Mouse (Mus musculus) neural tube, embryonic 11.5 days (tissue): ENCODE results near the gene Chek2. TPM values are rescaled to one million over a fixed set of nuclear protein-coding genes. Genes with fewer than 3 reads are reported as not detected.
"Not testable (repeated sequence)": the region's sequence is repeated elsewhere in the genome, so short reads cannot be mapped to it uniquely, and the experiment has no call there.

Source experiments
- ATAC-seq: fragments of 200-750 bp; cut with Nextera tagmentation; 2 replicates; pipeline ENCODE4 v1.8.0; 2017; ENCODE audit warnings: moderate number of reproducible peaks, mild to moderate bottlenecking, moderate TSS enrichment, moderate library complexity; ENCODE audit not compliant: insufficient read depth, low FRiP score, low TSS enrichment
- DNase-seq: peaks from one replicate; pipeline ENCODE4 v3.0.0-alpha.2; 2015; ENCODE audit warnings: low spot score
- H3K27ac ChIP-seq: fragments of 300-500 bp; sonication (generic); 2 replicates; pipeline ENCODE4 v1.5.1; 2014; ENCODE audit warnings: low read depth, mild to moderate bottlenecking, low read length
- H3K27me3 ChIP-seq: fragments of 300-500 bp; sonication (generic); 2 replicates; pipeline ENCODE4 v1.6.1; 2014; ENCODE audit warnings: mild to moderate bottlenecking, low read length, mixed read lengths; ENCODE audit not compliant: control insufficient read depth, insufficient read depth
- H3K36me3 ChIP-seq: fragments of 300-500 bp; sonication (generic); 2 replicates; pipeline ENCODE4 v1.6.1; 2014; ENCODE audit warnings: mild to moderate bottlenecking, low read length, moderate library complexity, mixed read lengths; ENCODE audit not compliant: control insufficient read depth, insufficient read depth
- H3K4me1 ChIP-seq: fragments of 300-500 bp; sonication (generic); 2 replicates; pipeline ENCODE4 v1.6.1; 2014; ENCODE audit warnings: low read length, mixed read lengths; ENCODE audit not compliant: control insufficient read depth, insufficient read depth
- H3K4me2 ChIP-seq: fragments of 300-500 bp; sonication (generic); 2 replicates; pipeline ENCODE4 v1.6.1; 2014; ENCODE audit warnings: low read depth, mild to moderate bottlenecking, moderate library complexity
- H3K4me3 ChIP-seq: fragments of 300-500 bp; sonication (generic); 2 replicates; pipeline ENCODE4 v1.5.1; 2014; ENCODE audit warnings: low read depth, low read length
- H3K9ac ChIP-seq: fragments of 300-500 bp; sonication (generic); 2 replicates; pipeline ENCODE4 v1.6.1; 2014; ENCODE audit warnings: mild to moderate bottlenecking, low read length
- H3K9me3 ChIP-seq: fragments of 300-500 bp; sonication (generic); 2 replicates; pipeline ENCODE4 v1.6.1; 2016; ENCODE audit warnings: low read length; ENCODE audit not compliant: control insufficient read depth
- WGBS: fragments of 180-500 bp; shearing (Covaris S2); extraction: QIAGEN DNeasy Blood & Tissue Kit; methylation state at CpG from one replicate; pipeline ENCODE4 v1.1.7; 2014; 5-methylcytosine and 5-hydroxymethylcytosine counted together
- polyA plus RNA-seq: library from polyadenylated mRNA; unstranded; fragments of >200 nt; fragmentation: Nextera tagmentation; extraction: Ambion mirVana; gene quantifications from 2 replicates; pipeline ENCODE4 v1.2.1, GENCODE M21; 2014

The Chek2 gene
- polyA plus RNA-seq, 1 experiment from 2014 or later = 24.2 TPM

- Histone ChIP-seq H3K4me2 (no peak overlapping the region), H3K4me3 (no peak overlapping the region), H3K27ac (no peak overlapping the region), H3K4me1 (no peaks in the 10 kb centered on the region), H3K36me3 (0 out of 2 replicates have a peak, but pooled peaks cover 4% of the 10 kb centered on the region), H3K9ac (no peak overlapping the region), H3K27me3 (no peaks in the 10 kb centered on the region), H3K9me3 (no peaks in the 10 kb centered on the region)
- no peak for ATAC-seq
- WGBS = 65% methylated on average over 13 of the region's 13 CpGs
- DNase-seq = no peak
Measured at GRCm38 (mm10) chr5:110859013-110859650, 19.4 kb downstream of the Chek2 start.

DNA sequence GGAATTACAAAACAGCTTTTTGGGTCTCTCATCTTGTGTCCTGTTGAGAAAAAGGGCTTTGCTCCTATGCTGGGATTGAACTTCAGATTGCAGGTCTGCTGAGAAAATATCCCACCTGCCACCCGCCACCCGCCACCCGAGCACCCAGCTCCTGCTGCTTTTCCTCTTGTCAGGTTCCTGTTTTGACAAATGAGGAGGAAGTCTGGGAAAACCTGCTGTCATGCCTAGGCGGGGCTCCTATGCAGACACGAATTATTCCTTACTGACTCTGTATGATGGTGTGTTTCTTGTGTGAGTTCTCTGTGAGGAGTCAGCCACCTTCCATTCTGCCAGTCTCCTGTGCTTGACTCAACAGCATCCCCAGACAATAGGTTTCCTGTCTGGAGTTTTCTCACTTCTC is 20.7 kb downstream of the Chek2 start:
- Histone ChIP-seq H3K9me3 (no peaks in the 10 kb centered on the region), H3K27ac (no peak overlapping the region), H3K4me1 (no peaks in the 10 kb centered on the region), H3K4me2 (no peak overlapping the region), H3K27me3 (no peaks in the 10 kb centered on the region), H3K4me3 (no peak overlapping the region), H3K36me3 (0 out of 2 replicates have a peak, but pooled peaks cover 4% of the 10 kb centered on the region), H3K9ac (no peak overlapping the region)
- 88% methylated on average over 5 of the region's 5 CpGs for WGBS
- ATAC-seq (no peak), DNase-seq (no peak)

DNA sequence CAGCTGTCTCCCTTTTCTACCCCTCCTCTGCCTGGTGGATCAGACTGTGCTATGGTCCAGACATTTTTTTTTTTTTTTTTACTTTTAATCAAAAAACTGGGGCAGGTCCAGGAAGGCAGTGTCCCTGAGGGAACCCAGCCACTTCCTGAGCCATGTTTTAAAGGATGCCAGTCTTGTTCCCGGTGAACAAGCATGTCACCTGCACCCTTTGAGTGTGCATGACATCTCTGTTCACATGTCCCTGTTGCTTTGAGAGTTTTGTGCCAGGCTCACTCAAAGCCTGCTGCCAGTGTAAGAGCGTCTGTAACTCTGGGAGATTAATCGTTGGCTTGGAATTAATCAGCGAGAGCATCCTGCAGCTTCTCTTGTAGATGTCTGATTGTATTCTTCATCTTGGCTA is 28.7 kb downstream of the Chek2 start:
- H3K9ac ChIP-seq = no peak overlapping the region
- H3K4me1 ChIP-seq = no peaks in the 10 kb centered on the region
- no peaks in the 10 kb centered on the region for H3K27me3 ChIP-seq
- H3K4me3 ChIP-seq = no peak overlapping the region
- H3K4me2 ChIP-seq = no peak overlapping the region
- no peaks in the 10 kb centered on the region for H3K36me3 ChIP-seq
- DNase-seq (no peak), ATAC-seq (no peak)
- no peaks in the 10 kb centered on the region for H3K9me3 ChIP-seq
- WGBS = 89% methylated on average over 4 of the region's 4 CpGs
- H3K27ac ChIP-seq = no peak overlapping the region

GRCm38 (mm10) chr5:110869242-110869669 is 29.5 kb downstream of the Chek2 start:
- DNase-seq (no peak), ATAC-seq (no peak)
- Histone ChIP-seq H3K9ac (no peak overlapping the region), H3K27ac (no peak overlapping the region), H3K27me3 (no peaks in the 10 kb centered on the region), H3K4me3 (no peak overlapping the region), H3K4me2 (no peak overlapping the region), H3K4me1 (no peaks in the 10 kb centered on the region), H3K9me3 (no peaks in the 10 kb centered on the region), H3K36me3 (no peaks in the 10 kb centered on the region)
- 67% methylated on average over 8 of the region's 8 CpGs for WGBS

DNA sequence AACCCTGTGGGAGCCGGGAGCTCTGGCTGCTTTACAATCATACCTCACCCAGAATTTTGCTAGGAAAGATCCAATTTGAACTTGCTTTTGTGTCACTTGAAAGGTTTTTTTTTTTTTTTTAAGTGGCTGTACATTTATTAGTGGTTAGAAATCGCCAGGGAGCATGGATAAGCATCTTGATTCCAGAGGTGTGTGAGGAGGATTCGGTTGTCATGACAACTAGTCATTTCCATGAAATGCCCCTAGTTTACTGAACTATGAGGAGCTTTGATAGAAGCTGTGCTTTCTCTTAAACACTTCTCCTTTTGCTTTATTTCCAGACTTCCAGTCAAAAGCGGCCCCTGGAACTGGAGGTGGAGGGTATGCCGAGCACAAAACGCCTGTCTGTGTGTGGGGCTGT is 33.4 kb downstream of the Chek2 start:
- H3K4me1 ChIP-seq = no peaks in the 10 kb centered on the region
- no peak overlapping the region for H3K9ac ChIP-seq
- DNase-seq (no peak), ATAC-seq (no peak)
- no peak overlapping the region for H3K4me3 ChIP-seq
- no peaks in the 10 kb centered on the region for H3K27me3 ChIP-seq
- H3K27ac ChIP-seq = no peak overlapping the region
- WGBS = 85% methylated on average over 6 of the region's 6 CpGs
- H3K4me2 ChIP-seq = no peak overlapping the region
- no peaks in the 10 kb centered on the region for H3K36me3 ChIP-seq
- H3K9me3 ChIP-seq = no peaks in the 10 kb centered on the region

DNA sequence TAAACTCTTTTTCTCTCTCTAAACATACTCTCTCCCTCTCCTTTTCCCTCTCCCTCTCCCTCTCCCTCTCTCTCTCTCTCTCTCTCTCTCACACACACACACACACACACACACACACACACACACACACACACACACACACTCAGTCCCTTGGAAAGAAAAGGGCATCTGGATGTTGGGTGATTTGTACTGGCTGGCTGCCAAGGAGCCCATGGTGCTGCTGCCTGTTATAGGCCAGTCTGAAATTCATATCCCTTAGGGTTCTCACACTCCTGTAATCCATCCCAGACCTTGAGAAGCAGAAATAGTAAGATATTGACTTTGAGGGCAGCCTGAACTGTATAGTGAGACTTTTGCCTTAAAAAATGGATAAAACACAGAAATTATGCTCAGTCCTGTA is 34.9 kb downstream of the Chek2 start:
- Histone ChIP-seq H3K27ac (no peak overlapping the region), H3K4me1 (no peaks in the 10 kb centered on the region), H3K4me2 (no peak overlapping the region), H3K27me3 (no peaks in the 10 kb centered on the region), H3K4me3 (no peak overlapping the region), H3K9me3 (no peaks in the 10 kb centered on the region), H3K9ac (no peak overlapping the region), H3K36me3 (no peaks in the 10 kb centered on the region)
- DNase-seq (peak; percentile 54), ATAC-seq (no peak)

DNA sequence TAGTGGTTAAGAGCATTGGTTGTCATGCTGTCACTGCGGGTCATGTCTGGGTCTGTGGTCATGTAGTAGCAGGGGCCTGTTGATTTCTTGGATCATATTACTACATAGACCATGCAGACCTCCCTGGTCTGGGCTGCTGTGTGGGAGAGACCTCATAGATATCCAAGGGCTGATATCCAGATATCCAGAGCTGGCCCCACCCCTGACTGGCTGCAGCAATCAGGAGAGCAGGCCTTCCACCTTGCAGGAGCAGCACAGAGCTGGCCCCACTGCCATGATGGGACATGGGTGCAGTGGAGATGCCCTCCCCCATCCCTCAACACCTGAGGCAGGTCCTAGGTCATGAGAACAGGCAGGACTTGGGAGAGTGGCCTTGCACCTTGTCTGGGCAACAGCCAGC is 35.5 kb downstream of the Chek2 start:
- no peak overlapping the region for H3K4me2 ChIP-seq
- H3K27ac ChIP-seq = no peak overlapping the region
- no peaks in the 10 kb centered on the region for H3K36me3 ChIP-seq
- no peak overlapping the region for H3K4me3 ChIP-seq
- no peaks in the 10 kb centered on the region for H3K27me3 ChIP-seq
- peaks cover 2% of the 10 kb centered on the region; the same call in 1 of the 2 replicates for H3K4me1 ChIP-seq
- no peak overlapping the region for H3K9ac ChIP-seq
- ATAC-seq (no peak), DNase-seq (no peak)
- no peaks in the 10 kb centered on the region for H3K9me3 ChIP-seq
- WGBS = 86% methylated on average over 1 of the region's 1 CpGs

- no peak overlapping the region for H3K4me2 ChIP-seq
- H3K27ac ChIP-seq = no peak overlapping the region
- ATAC-seq (no peak), DNase-seq (no peak)
- H3K36me3 ChIP-seq = no peaks in the 10 kb centered on the region
- no peaks in the 10 kb centered on the region for H3K27me3 ChIP-seq
- H3K4me1 ChIP-seq = peaks cover 4% of the 10 kb centered on the region; the same call in 1 of the 2 replicates
- H3K9me3 ChIP-seq = no peaks in the 10 kb centered on the region
- H3K4me3 ChIP-seq = no peak overlapping the region
- no peak overlapping the region for H3K9ac ChIP-seq
- WGBS = 64% methylated on average over 5 of the region's 5 CpGs
Measured at GRCm38 (mm10) chr5:110877666-110878505, 38.1 kb downstream of the Chek2 start.

GRCm38 (mm10) chr5:110878526-110878925 is 38.7 kb downstream of the Chek2 start:
- DNase-seq, H3K27ac ChIP-seq: not testable (repeated sequence)
- WGBS = 97% methylated on average over 1 of the region's 1 CpGs

More at GRCm38 (mm10) chr5:110878526-110878925, 38.7 kb downstream of the Chek2 start:
- H3K9ac ChIP-seq, H3K9me3 ChIP-seq, H3K27me3 ChIP-seq, H3K4me2 ChIP-seq, H3K36me3 ChIP-seq, H3K4me3 ChIP-seq, ATAC-seq, H3K4me1 ChIP-seq: not testable (repeated sequence)
